Mouse (Mus musculus): ENCODE results near the gene Tuba1a. TPM values are rescaled to one million over a fixed set of nuclear protein-coding genes. Genes with fewer than 3 reads are reported as not detected.
"Not testable (repeated sequence)": the region's sequence is repeated elsewhere in the genome, so short reads cannot be mapped to it uniquely, and the experiment has no call there.

Tuba1a gene
- total RNA-seq, 2 experiments from 2014 or later, result 4,375 to 4,691 TPM

GRCm38 (mm10) chr15:98969372-98970101, 16.0 kb upstream of the Tuba1a start:
- DNase-seq (ENCODE audit: extremely low spot score in 1 of 2, low spot score in 2 of 2), result no peak
- intact Hi-C loops (cut with DNase I), result loop anchor here (2.0 kb wide), 1 partner anchor 15 kb away; no protein-coding TSS in a partner anchor

DNA sequence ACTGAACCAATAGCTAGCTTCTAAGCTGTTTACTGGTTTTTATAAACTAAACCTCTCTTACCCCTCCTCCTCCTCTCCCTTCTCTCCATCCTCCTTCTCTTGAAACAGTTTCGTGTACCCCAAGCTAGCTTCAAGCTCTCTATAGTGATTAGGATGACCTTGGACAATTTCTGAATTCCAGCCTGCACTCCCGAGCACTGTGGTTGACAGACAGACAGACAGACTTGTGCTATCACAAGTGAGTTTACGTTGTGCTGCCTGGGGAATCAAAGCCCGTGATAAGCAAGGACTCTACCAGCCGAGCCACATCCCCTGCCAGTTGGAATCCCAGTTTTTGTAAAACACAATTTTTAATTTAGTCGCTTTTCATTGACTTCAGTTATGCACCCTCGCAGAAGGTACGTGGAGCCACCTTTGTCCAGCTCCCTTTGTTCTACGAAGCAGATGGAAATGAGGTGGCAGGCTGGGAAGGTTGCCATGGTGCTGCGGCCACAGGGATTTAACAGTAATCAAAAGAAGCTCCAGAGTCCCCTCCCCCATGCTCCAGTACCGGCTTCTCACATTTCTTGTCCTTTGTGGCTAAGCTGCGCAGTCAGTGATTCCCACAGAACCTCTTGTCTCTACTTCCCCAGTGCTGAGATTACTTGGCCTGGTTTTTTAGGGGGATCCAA, 15.3 kb upstream of the Tuba1a start:
- intact Hi-C loops (cut with DNase I), result no loop called here

GRCm38 (mm10) chr15:98959531-98959930, 6.0 kb upstream of the Tuba1a start:
- intact Hi-C loops (cut with DNase I), result no loop called here
- DNase-seq (ENCODE audit: extremely low spot score in 1 of 2, low spot score in 2 of 2), result no peak

More for the DNA sequence above, 15.3 kb upstream of the Tuba1a start:
- peak; percentile 81 to 86 for DNase-seq (ENCODE audit: extremely low spot score in 1 of 2, low spot score in 2 of 2)

- intact Hi-C loops (cut with DNase I), result no loop called here
- DNase-seq (ENCODE audit: extremely low spot score in 1 of 2, low spot score in 2 of 2), result no peak
Measured at GRCm38 (mm10) chr15:98958901-98959420, 5.5 kb upstream of the Tuba1a start.

- intact Hi-C loops (cut with DNase I), result no loop called here
- no peak for DNase-seq (ENCODE audit: extremely low spot score in 1 of 2, low spot score in 2 of 2)
Measured at GRCm38 (mm10) chr15:98957475-98957874, 4.0 kb upstream of the Tuba1a start.

DNA sequence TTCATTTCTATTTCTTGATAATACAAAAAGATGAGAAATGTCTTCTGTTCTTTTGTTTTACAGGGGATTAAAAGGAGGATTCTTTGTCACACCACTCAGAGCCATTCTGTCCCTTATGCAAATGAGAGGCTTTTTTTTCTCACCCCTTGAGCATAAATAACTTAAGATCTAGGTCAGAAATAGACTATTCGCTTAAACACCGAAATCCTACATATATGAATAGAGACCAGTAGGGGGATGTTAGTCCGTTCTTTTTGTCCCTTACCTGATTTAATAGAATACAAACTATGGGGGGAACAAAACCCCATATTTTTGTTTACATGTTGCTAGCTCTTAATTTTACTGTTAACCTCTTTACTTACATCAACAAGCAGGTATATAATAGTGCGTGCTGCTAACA, 2.5 kb upstream of the Tuba1a start:
- no peak for DNase-seq (ENCODE audit: extremely low spot score in 1 of 2, low spot score in 2 of 2)
- intact Hi-C loops (cut with DNase I), result loop anchor here (2.0 kb wide), 1 partner anchor 15 kb away; no protein-coding TSS in a partner anchor

GRCm38 (mm10) chr15:98955324-98955723, 1.8 kb upstream of the Tuba1a start:
- no peak for DNase-seq (ENCODE audit: extremely low spot score in 1 of 2, low spot score in 2 of 2)
- intact Hi-C loops (cut with DNase I), result loop anchor here (2.0 kb wide), 1 partner anchor 15 kb away; no protein-coding TSS in a partner anchor

DNA sequence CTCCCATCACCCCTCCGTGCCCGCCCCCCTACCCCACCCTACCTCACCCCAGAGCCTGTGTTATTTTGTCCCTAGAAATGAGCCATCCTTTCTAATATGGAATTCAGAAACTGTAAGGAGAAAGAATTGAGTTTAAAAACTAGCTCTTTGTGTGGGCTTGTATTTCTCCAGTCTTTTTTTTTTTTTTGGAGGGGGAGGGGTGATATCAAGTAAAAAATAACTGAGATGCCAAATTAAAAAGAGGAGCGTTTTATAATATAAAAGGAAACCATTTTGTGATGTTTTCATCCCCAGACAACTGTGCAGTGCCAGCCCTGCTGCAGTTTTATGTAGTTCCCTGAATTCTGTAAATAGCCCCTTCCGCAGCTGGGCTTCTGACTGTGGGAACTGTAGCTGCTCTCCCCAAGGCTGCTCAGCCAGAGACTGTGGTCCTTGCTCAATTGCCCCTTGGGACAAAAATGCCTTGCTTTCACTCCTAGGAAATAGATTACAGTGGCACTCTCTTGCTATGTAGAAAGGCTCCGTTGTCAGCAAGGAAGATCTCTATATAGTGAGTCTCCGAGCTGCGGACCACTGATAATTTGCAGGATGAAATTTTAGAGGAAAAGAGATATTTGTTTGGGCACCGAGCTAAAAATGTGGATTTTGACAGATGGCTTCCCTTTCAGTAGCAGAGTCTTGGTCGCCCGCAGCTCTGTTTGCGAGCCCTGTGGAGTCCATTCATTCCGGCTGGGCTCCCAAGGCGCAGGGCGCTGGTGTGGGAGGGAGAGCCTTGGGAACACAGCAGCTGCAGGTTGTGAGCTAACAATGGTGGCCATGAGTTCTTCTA, 1.1 kb upstream of the Tuba1a start:
- DNase-seq (ENCODE audit: extremely low spot score in 1 of 2, low spot score in 2 of 2), result peak; percentile 65 to 71
- intact Hi-C loops (cut with DNase I), result loop anchor here (2.0 kb wide), 1 partner anchor 16 kb away; no protein-coding TSS in a partner anchor

GRCm38 (mm10) chr15:98952751-98953400, 627 bp downstream of the Tuba1a start:
- intact Hi-C loops (cut with DNase I), result loop anchor here (1.0 to 2.0 kb wide), 3 partner anchors 18 to 39 kb away; partner anchors contain the start of gene Tuba1b
- peak in 1 of 2 experiments; percentile 86 for DNase-seq (ENCODE audit: extremely low spot score in 1 of 2, low spot score in 2 of 2)

DNA sequence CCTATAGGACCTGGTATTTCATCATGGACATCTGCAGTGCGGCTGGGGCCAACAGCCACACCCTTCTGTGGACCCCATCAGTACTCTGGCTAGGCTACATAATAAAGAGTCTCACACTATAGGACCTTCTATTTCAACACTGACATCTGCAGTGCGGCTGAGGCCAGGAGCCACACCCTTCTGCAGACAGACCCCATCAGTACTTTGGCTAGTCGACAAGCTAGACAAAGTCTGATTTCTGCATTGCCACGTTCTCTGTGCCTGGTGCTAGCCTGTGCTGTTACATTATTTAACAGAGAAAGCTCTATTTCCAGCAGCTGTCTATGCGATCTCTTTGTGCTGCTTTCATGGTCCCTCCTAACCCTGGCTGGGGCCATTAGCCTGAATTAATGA, 1.4 kb downstream of the Tuba1a start:
- intact Hi-C loops (cut with DNase I), result loop anchor here (2.0 kb wide), 2 partner anchors 17 to 33 kb away; partner anchors contain the start of gene Tuba1b
- DNase-seq (ENCODE audit: extremely low spot score in 1 of 2, low spot score in 2 of 2), result no peak

GRCm38 (mm10) chr15:98951122-98952062, 2.1 kb downstream of the Tuba1a start:
- DNase-seq (ENCODE audit: extremely low spot score in 1 of 2, low spot score in 2 of 2), result not testable (repeated sequence)
- intact Hi-C loops (cut with DNase I), result loop anchor here (2.0 kb wide), 2 partner anchors 17 to 33 kb away; partner anchors contain the start of gene Tuba1b

DNA sequence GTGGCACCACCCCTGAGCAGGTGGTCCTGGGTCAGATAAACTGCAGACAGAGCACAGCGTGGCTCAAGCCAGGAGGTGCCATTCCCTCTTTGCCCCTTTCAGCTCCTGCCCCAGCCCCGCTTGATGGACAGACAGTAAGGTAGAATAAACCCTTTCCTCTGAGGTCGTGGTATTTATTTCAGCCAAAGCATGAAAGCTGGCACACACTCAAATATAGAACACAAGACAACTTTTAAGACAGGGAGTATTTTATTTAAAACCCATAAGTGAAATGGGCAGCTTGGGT, 4.0 kb downstream of the Tuba1a start:
- no peak for DNase-seq (ENCODE audit: extremely low spot score in 1 of 2, low spot score in 2 of 2)
- intact Hi-C loops (cut with DNase I), result no loop called here

- intact Hi-C loops (cut with DNase I), result no loop called here
Measured at GRCm38 (mm10) chr15:98948857-98949606, 4.5 kb downstream of the Tuba1a start.

GRCm38 (mm10) chr15:98948382-98948781, 5.1 kb downstream of the Tuba1a start:
- no peak for DNase-seq (ENCODE audit: extremely low spot score in 1 of 2, low spot score in 2 of 2)
- intact Hi-C loops (cut with DNase I), result no loop called here

More at GRCm38 (mm10) chr15:98948857-98949606, 4.5 kb downstream of the Tuba1a start:
- no peak for DNase-seq (ENCODE audit: extremely low spot score in 1 of 2, low spot score in 2 of 2)

DNA sequence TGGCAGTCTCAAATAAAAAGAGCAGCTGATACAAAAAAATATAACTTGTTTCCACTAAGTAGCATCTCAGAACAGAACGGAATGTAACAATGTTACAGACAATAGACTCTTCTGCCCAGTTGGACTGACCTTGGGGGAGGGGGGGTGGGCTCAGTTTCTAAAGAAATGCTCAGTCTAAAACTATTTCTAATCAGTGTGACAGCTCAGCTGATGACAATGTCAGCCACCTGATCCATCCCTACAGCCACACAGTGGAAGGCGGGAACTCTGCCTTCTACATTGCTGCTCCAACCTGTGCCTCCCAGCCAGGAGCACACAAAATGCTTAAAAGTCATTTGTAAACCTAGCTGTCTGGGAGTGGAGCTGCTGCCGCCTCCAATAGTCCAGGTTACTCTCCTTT, 5.6 kb downstream of the Tuba1a start:
- no peak for DNase-seq (ENCODE audit: extremely low spot score in 1 of 2, low spot score in 2 of 2)
- intact Hi-C loops (cut with DNase I), result no loop called here

GRCm38 (mm10) chr15:98943133-98943532, 10.4 kb downstream of the Tuba1a start:
- no peak for DNase-seq (ENCODE audit: extremely low spot score in 1 of 2, low spot score in 2 of 2)
- intact Hi-C loops (cut with DNase I), result no loop called here

GRCm38 (mm10) chr15:98942081-98942480, 11.4 kb downstream of the Tuba1a start:
- intact Hi-C loops (cut with DNase I), result no loop called here

More at GRCm38 (mm10) chr15:98942081-98942480, 11.4 kb downstream of the Tuba1a start:
- no peak for DNase-seq (ENCODE audit: extremely low spot score in 1 of 2, low spot score in 2 of 2)

All from left cerebral cortex, postnatal 10 days (tissue).